Mouse (Mus musculus) central nervous system, embryonic 18 days (tissue): Measurements from ENCODE around the gene Hcn4. TPM values are rescaled to one million over a fixed set of nuclear protein-coding genes. Genes with fewer than 3 reads are reported as not detected.

ENCODE experiments used
- polyA plus RNA-seq: library from polyadenylated mRNA; depleted of rRNA; stranded (reverse); fragments of >200 nt; gene quantifications from 2 replicates; pipeline ENCODE4 v1.2.3, GENCODE M21; 2012; rRNA removed

Gene Hcn4
- 9.5 and 11.7 TPM in 2 replicates for polyA plus RNA-seq

GRCm38 (mm10) chr9:58823139-58823917 lies at the start of gene Hcn4:
Gene Hcn4, plus strand, starts transcription at chr9:58823412.

Other genes starting within 250 kb of the Hcn4 start
- gene Nptn, start 241.2 kb upstream of the Hcn4 start, polyA plus RNA-seq = 563 and 583 TPM in 2 replicates
- gene Rec114, start 79.4 kb upstream of the Hcn4 start, polyA plus RNA-seq = 1.1 and 1.3 TPM in 2 replicates
- 97.1 and 98.3 TPM in 2 replicates for gene Neo1, start 213.0 kb downstream of the Hcn4 start, polyA plus RNA-seq